Mouse (Mus musculus): ENCODE data around the gene Gba.
A peak's percentile ranks its signal among the peaks of the same experiment; 100 is the strongest.

Gba gene

GRCm38 (mm10) chr3:89183058-89183958 is 19.4 kb upstream of the Gba start, which contains the start of gene Fam189b:
Gene Fam189b, plus strand, starts transcription at chr3:89183143.
- peak; percentile 66 for DNase-seq (ENCODE audit: low spot score)

- DNase-seq (ENCODE audit: low spot score) = no peak
Measured at GRCm38 (mm10) chr3:89183959-89184315, 18.8 kb upstream of the Gba start.

GRCm38 (mm10) chr3:89187197-89187596 is 15.5 kb upstream of the Gba start:
- no peak for DNase-seq (ENCODE audit: low spot score)

GRCm38 (mm10) chr3:89187690-89188477 is 14.8 kb upstream of the Gba start:
- no peak for DNase-seq (ENCODE audit: low spot score)

- DNase-seq (ENCODE audit: low spot score) = no peak
Measured at GRCm38 (mm10) chr3:89188478-89188875, 14.3 kb upstream of the Gba start.

GRCm38 (mm10) chr3:89190436-89190835 is 12.3 kb upstream of the Gba start:
- DNase-seq (ENCODE audit: low spot score) = no peak

GRCm38 (mm10) chr3:89193351-89193750 is 9.4 kb upstream of the Gba start:
- no peak for DNase-seq (ENCODE audit: low spot score)

- DNase-seq (ENCODE audit: low spot score) = no peak
Measured at GRCm38 (mm10) chr3:89193853-89194252, 8.9 kb upstream of the Gba start.

GRCm38 (mm10) chr3:89195979-89196877 is 6.5 kb upstream of the Gba start:
- peak; percentile 83 for DNase-seq (ENCODE audit: low spot score)

- no peak for DNase-seq (ENCODE audit: low spot score)
Measured at GRCm38 (mm10) chr3:89199839-89200238, 2.9 kb upstream of the Gba start.

GRCm38 (mm10) chr3:89203142-89203514 is 400 bp downstream of the Gba start:
- DNase-seq (ENCODE audit: low spot score) = no peak

GRCm38 (mm10) chr3:89206079-89206478 is 3.4 kb downstream of the Gba start:
- no peak for DNase-seq (ENCODE audit: low spot score)

- DNase-seq (ENCODE audit: low spot score) = no peak
Measured at GRCm38 (mm10) chr3:89206695-89207094, 4.0 kb downstream of the Gba start.

GRCm38 (mm10) chr3:89208075-89208657 is 5.4 kb downstream of the Gba start:
- DNase-seq (ENCODE audit: low spot score) = no peak

GRCm38 (mm10) chr3:89208736-89209135 is 6.0 kb downstream of the Gba start:
- no peak for DNase-seq (ENCODE audit: low spot score)

- DNase-seq (ENCODE audit: low spot score) = no peak
Measured at GRCm38 (mm10) chr3:89209731-89210130, 7.0 kb downstream of the Gba start.

GRCm38 (mm10) chr3:89210162-89210561 is 7.4 kb downstream of the Gba start:
- no peak for DNase-seq (ENCODE audit: low spot score)

GRCm38 (mm10) chr3:89210731-89211130 is 8.0 kb downstream of the Gba start:
- DNase-seq (ENCODE audit: low spot score) = no peak

- DNase-seq (ENCODE audit: low spot score) = peak; percentile 88
Measured at GRCm38 (mm10) chr3:89213803-89214530, 11.2 kb downstream of the Gba start.

- no peak for DNase-seq (ENCODE audit: low spot score)
Measured at GRCm38 (mm10) chr3:89214681-89215411, 12.1 kb downstream of the Gba start, which contains the start of gene Thbs3. Gene Thbs3, plus strand, starts transcription at chr3:89215180.
